Mouse (Mus musculus): ENCODE measurements around the gene Zfp346.
"Not testable (repeated sequence)": the region's sequence is repeated elsewhere in the genome, so short reads cannot be mapped to it uniquely, and the experiment has no call there.

Gene Zfp346

DNA sequence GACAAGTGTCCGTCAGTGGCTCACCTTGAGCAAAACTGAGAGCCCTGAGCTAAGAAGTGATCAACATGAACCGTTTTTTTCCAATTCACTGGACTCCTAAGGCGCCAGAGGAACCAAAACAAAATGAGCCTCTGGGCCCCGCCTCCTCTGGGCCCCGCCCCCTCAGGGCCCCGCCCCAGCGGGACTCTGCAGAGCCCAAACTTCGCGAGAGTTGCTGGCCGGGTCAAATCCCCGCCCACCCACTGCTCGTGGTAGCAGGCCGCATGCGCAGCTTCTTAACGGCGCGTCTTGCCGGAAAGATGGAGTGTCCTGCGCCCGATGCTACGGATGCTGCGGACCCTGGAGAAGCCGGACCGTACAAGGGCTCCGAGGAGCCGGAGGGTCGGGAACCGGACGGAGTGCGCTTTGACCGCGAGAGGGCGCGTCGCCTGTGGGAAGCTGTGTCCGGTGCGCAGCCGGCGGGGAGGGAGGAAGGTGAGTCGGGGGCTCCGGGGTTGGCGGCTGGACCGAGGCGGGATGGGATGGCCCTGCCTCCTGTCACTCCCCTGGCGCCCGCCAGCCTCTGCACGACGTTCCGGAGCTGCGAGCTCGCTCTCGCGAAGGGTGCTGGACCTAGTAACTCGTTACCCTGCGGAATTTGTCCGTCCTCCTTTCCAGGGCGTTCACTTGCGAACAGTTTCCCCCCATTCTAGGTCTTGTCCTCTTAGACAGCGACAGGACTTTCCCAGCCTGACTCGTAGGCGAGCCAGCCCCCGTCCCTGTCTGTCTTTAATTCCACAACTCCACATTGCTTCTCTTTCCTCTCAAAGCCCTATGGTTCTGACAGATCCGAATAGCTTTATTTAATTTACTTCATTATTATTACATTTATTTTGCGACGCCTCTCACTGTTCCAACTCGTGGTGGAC lies at the start of gene Zfp346:
Gene Zfp346, plus strand, starts transcription at position 267 of the 908 bp plus-strand sequence.
- peak; percentile 98 for DNase-seq

DNA sequence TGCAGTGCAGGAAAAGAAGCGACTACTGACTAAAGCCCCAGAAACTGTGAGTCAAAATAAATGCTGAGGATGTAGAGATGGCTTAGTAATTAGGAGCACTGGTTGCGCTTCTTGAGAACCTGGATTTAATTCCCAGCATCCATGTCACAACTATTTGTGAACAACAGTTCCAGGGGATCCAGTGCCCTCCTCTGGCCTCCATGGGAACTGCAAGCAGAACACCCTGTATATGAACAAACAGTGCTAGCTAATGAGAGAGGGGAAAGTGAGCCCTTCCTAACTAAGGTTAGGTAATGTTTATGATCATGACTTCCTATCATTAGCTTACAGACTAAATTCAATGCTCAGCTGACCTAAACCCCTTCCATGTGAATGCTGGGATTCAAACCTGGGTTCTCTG lies 47.1 kb upstream of the Zfp346 start:
- no peak for DNase-seq

- no peak for DNase-seq
Measured at GRCm38 (mm10) chr13:55063276-55063675, 41.8 kb upstream of the Zfp346 start.

- no peak for DNase-seq
Measured at GRCm38 (mm10) chr13:55069719-55070118, 35.4 kb upstream of the Zfp346 start.

GRCm38 (mm10) chr13:55071322-55071721 lies 33.8 kb upstream of the Zfp346 start:
- peak; percentile 5 for DNase-seq

GRCm38 (mm10) chr13:55075597-55075996 lies 29.5 kb upstream of the Zfp346 start:
- DNase-seq: no peak

DNA sequence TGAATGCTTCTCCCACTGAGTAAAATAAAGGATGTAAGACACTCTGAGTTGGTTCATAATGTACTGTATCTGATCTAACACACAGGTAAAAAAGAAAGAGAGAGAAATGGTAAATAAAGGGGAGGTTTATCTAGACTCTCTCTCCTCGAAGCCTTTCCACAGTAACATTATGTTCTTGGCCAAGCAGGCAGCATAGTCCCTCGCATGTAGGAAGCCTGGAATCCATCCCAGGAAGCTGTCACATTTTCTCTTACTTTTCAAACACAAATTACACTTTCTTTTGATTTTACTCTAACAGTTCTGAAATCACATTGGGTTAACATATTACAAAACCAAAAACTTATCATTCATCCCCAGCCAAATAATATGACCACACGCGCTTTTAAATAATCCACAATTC lies 12.5 kb upstream of the Zfp346 start:
- peak; percentile 52 for DNase-seq

DNA sequence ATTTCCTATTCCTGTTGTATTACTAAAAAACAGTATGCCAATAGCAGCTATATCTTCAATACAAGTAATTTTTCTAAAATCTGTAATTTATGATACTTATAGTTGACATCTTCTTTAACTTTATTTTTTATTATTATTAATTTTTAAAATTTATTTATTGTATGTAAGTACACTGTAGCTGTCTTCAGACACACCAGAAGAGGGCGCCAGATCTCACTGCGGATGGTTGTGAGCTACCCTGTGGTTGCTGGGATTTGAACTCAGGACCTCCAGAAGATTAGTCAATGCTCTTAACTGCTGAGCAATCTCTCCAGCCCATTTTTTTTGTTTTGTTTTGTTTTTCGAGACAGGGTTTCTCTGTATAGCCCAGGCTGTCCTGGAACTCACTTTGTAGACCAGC lies 7.3 kb upstream of the Zfp346 start:
- not testable (repeated sequence) for DNase-seq

GRCm38 (mm10) chr13:55099066-55099725 lies 5.9 kb upstream of the Zfp346 start:
- DNase-seq: no peak

DNA sequence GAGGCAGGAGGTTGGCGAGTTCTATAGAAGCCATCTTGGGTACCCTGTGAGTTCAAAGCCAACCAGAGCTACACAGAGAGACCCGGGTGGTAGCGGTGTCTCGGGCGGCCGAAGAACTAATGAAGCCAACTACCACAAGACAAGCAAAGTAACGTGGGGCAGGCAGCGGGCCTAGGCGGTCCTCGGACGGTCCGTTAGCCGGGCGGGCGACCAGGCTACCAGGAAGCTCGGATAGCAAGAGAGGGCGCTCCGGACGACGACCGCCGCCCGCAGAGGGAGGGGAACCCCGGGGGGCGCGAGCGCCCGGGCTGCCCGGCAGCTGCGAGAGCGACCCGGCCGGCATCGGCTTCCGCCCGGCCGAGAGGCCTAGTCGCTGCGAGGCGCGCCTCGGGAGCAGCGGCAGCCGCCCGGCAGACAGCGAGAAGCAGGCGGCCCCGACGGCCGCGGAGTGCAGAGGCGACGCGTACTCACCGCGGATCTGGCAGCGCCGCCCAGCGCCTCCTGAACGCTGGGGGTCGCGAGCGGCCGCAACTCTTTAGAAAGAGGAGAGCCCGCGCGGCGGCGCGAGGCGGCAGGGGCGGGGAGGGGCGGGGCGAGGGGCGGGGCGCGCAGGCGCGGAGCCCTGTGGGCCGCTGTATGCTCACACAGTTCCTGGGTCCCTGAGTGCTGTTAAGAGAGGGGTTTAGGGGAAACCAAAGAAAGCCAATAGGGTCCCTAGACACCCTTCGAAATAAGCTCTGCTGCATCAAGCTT lies 5.2 kb upstream of the Zfp346 start, which contains the start of gene Uimc1:
Gene Uimc1, minus strand, starts transcription at position 575 of the 753 bp plus-strand sequence.
- DNase-seq: peak; percentile 85

DNA sequence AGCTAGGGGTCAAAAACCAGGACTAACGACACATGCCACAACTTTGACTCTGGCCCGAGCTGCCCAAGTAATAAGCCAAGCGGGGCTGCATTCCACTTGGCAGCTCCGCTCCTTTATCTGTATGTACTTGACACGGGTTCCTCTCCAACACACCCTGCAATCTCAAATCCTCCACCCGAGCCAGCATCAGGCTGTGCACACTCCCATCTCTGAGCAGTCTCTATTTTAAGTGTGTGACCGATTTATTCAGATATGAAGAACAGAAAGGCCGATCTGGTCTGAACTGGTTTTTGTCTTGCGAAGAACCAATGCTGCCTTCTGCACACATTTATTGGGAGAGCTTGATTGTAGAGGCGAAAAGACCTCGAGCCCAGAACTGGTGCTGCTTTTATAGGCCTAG lies 3.5 kb upstream of the Zfp346 start:
- no peak for DNase-seq

GRCm38 (mm10) chr13:55102366-55102765 lies 2.7 kb upstream of the Zfp346 start:
- DNase-seq: no peak

GRCm38 (mm10) chr13:55103351-55103750 lies 1.8 kb upstream of the Zfp346 start:
- DNase-seq: no peak

- peak; percentile 7 for DNase-seq
Measured at GRCm38 (mm10) chr13:55105953-55106691, 1.0 kb downstream of the Zfp346 start.

GRCm38 (mm10) chr13:55107116-55107515 lies 2.0 kb downstream of the Zfp346 start:
- no peak for DNase-seq

- peak; percentile 44 for DNase-seq
Measured at GRCm38 (mm10) chr13:55107694-55108093, 2.6 kb downstream of the Zfp346 start.

GRCm38 (mm10) chr13:55114375-55114774 lies 9.3 kb downstream of the Zfp346 start:
- DNase-seq: no peak

DNA sequence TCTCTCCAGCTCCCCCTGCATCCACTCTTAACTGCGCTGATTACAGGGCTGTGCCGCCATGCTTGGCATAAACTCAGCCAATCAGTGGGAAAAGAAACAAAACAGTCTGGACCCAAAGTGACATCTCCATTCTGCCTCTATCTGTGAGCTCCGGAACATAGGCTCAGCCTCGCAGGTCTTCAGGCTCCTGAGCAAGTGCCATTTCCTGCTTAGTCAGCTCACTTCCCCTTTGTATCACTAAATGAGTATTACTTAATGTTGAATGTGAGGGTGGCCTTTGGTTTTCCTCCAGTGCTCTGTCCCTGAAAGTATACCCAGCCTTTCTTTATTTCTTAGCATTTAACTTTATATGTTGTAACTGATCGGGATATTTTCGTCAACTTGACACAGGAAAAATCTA lies 19.8 kb downstream of the Zfp346 start:
- no peak for DNase-seq

DNA sequence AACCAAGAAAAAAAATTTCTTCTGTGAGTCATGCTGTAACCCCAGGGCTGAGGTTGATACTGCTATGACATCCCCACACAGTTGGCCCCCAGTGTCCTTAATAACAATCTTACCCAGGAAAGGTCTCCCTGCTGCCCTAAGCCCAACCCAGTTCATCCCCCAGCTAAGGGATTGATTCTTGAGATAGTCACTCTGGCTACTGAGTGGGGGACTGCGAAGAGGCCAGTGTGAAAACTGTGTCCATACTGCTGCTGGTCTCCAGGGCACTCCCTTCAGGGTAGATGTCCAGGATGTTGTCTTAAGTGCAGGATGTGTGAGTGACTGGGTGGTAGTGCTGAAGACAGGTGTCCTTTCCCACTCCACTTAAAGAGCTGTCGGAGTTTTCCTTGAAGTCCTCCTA lies 28.3 kb downstream of the Zfp346 start, which contains the start of gene Gm17617:
Gene Gm17617, minus strand, starts transcription at position 101 of the 400 bp plus-strand sequence.
- DNase-seq: no peak

DNA sequence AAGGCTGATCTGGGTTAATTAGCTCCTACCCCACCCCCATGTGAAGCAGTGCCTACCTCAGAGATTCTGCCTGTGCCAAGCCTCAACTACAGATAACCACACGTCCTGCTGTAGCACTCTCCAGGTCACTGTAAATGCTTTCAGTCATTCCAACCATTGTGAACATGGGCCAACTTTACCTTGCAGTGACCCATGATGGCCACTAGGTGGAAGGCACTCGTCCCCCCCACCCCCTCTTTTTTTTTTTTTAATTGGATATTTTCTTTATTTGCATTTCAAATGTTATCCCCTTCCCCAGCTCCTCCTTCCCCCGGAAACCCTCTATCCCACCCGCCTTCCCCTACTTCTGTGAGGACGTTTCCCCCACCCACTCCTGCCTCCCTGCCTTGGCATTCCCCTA lies 30.3 kb downstream of the Zfp346 start:
- DNase-seq: no peak

- DNase-seq: no peak
Measured at GRCm38 (mm10) chr13:55140271-55140670, 35.2 kb downstream of the Zfp346 start.

All from right cerebral cortex, adult 18-20 months (tissue).